Mouse (Mus musculus): ENCODE measurements around the gene Unc5c.

Unc5c gene

DNA sequence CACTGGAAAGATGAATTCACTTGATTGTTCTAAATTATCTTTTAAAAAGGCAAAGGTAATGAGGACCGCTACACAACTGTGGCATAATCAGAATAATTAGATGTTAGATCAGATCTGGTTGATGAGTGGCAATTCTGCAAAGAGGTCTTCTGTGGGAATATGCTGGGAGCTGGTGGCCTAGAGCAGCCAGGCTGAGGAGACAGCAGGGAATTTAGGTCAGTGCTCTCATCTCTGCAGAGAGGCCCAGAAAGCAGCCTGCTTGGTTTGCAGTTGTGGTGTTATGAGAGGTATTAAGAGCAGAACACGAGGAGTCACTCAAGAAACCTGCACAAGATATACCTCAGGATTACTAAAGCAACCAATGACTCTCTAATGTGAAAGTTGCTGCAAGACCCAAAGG lies 133.9 kb downstream of the Unc5c start:
- no peak for DNase-seq (ENCODE audit: low spot score)

DNA sequence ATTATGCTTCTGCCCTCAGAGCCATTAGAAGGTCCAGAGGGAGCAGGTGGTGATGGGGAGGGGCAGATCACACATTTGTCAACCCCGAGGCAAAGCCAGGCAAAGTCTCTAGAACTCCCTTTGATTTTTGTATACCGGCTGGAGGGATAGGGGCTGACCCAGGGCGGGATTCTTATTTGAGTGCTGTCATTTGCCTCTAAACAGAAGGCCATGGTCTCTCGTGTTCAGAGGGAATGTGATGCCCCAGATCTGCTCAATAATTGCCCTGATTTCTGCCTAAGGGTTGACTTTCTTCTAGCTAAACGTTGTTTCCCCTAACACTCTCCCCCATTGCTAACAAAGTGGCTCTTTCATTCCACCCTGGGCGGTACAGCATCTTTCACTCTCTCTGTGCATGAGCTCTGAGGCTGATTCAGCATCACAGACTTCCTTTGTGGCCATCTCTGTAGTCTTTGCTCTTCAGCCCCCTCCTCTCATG lies 136.1 kb downstream of the Unc5c start:
- no peak for DNase-seq (ENCODE audit: low spot score)

DNA sequence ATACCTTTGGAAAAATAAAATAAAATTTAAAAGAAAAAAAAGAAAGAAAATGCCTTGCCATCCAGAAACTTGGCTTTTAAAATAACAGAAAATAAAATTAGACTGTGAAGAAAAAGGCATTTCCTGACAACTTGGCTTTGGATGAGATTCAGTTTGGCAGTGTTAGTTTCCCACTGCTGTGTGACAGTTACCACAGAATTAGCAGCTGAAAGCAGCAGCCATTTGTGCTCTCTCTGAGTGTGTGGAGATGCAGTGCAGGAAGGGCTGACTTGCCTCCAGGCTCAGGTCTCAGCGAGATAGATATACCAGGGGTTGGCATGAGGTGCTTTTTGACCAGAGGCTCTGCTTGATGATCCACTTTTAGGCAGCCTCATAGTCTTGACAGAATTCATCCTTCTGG lies 151.7 kb downstream of the Unc5c start:
- DNase-seq (ENCODE audit: low spot score): no peak

DNA sequence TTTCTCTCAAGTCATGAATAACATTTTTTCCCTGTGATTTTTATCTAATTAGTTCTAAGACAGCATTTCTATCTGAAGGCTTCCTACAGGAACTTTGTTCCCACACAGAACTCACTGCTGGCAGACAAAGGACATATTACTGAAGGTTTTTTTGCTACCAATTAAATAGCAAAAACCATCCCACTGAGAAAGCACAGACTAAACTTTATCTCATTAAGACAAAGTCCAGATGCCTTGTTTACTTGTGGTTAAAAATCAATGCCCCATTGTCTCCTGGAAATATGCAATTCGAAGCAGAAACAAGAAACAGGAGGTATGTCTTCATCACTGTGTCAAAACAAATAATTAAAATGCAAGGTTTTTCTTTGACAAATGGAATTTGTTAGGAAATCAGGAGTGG lies 153.7 kb downstream of the Unc5c start:
- DNase-seq (ENCODE audit: low spot score): no peak

DNA sequence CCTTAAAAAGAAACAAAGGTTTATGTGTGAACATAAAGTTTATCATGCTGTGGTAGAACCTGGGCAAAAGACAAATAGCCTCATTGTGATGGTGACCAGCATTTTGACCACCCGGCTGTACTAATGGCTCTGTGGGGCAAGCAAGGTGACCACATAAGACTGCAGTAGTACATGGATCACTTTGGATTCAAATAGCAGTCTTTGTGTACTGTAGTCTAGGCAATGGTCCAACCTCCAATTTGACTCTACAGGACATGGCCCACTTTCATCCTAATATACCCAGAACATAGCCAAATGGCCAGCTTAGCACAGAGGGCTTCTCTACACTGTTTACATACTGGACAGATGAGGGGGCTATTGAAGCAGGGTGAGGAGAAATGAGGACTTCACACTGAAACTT lies 156.5 kb downstream of the Unc5c start:
- DNase-seq (ENCODE audit: low spot score): no peak

DNA sequence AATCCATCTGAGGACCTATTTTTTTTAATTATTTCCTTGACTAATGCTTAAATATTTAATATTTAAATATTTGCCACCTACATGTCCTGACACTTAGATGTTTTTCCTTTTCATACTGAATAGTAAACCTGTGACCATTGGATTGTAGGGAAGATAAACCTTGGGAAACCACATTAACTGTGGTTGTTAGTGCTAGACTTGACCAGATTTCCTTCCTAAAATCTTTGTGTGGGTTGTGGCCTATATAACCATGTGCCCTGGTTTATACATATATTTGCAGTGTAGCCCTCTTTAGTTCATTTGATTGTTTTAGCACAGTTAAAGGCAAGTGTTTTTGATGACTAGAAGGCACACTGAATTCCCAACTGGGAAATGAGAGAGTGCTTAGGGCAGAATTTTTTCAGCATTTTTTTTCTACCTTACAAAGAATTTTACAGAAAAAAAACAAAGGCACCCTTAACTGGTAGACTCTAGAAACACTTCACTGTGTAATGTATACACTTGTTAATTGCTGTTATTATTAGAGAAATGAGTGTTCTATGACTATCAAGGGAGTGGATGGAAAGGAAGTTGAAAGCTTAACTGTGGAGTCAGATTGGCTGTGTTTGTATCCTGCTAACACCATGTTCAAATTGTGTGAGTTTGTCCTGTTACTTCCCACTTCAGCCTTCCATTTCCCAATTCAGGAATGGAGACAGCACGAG lies 162.1 kb downstream of the Unc5c start:
- no peak for DNase-seq (ENCODE audit: low spot score)

DNA sequence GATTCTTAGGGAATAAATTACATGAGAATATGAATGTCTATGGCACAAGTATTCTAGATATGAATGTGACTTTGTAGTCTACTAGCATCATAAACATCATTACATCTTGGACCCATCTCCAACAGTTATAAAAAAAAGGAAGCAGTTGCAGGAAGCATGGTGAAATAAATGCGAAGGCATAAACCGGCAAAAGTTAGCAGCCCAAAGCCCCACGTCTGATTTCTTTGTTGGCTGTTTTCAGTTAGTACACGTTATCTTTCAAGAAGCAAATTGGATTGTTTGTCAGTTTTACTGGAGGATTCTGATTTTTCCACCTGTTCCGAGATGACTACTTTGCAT lies 162.6 kb downstream of the Unc5c start:
- DNase-seq (ENCODE audit: low spot score): no peak

DNA sequence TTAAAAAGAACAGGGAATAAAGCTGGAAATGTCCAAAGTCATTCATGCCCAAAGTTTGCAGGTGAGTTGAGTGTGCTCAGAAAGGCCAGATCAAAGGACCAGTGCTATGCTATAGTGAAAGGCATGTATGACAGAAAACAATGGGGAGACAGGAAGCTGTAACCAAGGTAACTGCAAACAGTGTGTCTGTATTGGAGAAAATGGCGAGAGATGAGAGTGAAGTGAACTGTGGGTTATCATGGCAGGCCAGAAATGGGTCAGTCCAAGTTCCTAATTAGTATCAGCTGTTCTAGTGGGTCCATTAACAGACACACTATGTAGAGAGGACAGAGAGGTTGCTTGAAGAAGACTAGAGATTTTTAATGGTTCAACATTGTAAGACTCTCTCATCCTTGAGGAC lies 164.4 kb downstream of the Unc5c start:
- DNase-seq (ENCODE audit: low spot score): no peak

DNA sequence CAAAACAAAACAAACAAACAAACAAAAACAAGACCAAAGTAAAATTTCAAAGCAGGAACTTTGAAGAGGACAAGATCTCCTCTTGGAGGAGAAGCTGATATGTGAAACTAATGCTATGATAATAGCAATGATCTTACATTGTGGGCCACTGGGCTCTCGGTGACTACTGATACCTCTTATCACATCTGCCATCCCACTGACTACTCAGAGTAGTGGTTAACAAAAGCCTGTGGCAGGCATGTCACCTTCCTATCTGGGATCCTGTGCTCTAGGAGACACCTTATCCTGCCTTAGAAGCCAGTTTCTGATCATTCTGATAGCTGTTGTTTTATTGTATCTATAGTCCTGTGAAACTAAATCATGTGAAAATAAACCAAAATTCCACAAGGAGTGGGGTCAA lies 172.9 kb downstream of the Unc5c start:
- no peak for DNase-seq (ENCODE audit: low spot score)

DNA sequence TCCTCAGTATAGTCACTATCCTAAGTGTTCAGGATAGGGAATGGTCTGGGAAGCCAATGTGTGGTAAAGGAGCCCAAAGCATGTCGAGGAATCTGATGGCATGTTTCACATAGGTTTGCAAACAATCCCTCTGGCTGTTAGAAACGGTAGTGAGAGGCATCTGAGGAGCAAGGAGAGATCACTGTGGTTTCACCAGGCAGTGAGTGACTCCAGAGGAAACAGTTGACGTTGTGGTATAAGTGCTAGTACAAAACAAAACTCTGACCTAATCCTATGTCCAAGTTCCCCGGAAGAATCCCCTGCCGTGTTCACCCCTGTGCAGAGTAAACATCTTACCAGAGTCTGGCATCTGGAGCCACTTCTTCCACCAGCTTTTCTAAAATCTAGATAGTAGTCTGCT lies 179.2 kb downstream of the Unc5c start:
- DNase-seq (ENCODE audit: low spot score): no peak

DNA sequence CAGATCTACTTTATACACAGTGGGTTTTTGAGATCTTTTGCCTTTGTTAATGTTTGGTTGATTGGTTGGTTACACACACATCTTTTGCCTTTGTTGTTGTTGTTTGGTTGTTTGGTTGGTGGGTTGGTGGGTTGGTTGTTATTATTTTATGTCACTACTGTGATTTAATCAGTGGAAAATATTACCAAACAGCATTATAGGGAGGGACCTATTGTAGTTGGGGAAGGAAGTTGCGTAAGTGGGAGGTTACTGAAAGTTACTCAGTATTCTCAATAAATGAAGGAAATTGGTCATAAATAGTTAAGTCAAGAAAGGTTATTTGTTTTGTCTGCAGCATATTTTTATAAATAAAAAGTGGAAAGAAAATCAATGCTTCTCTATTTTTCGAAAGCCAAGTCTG lies 181.6 kb downstream of the Unc5c start:
- DNase-seq (ENCODE audit: low spot score): no peak

DNA sequence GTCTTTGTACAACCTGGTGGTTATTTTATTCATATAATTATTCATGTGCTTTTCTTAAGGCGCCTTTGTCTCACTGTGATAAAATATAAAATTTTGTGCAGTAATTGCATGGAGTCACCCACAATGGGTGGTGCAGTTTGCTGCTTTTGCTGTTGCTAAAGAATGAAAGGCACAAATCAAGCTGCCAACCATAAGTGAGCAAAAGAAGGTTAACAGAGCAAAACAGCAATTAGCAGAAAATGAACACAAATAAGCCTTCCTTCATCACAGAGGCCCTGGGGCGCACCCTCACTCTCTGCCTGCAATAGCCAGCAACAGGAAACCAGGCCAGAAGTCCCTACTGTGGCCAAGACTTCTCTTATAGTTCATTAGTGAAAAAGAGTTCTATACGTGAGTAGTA lies 185.6 kb downstream of the Unc5c start:
- DNase-seq (ENCODE audit: low spot score): no peak

DNA sequence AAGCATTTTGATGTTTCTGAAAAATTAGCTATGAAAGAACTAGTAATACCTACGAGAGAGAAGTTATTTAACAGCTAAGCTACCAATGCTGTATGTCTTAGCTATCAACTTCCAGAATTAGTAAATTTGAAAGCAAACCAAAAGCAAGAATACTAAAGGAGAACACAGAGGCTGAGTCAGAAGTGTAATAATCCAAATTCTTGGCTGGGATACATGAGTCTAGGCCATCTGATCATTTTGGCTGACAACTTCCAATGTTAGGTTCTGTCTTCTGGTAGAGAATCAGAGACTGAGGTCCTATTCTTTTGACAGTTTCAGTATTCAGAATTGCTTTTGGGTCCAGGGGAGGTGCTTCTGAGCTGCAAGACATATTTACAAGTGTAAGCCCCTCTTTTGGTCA lies 188.9 kb downstream of the Unc5c start:
- DNase-seq (ENCODE audit: low spot score): no peak

DNA sequence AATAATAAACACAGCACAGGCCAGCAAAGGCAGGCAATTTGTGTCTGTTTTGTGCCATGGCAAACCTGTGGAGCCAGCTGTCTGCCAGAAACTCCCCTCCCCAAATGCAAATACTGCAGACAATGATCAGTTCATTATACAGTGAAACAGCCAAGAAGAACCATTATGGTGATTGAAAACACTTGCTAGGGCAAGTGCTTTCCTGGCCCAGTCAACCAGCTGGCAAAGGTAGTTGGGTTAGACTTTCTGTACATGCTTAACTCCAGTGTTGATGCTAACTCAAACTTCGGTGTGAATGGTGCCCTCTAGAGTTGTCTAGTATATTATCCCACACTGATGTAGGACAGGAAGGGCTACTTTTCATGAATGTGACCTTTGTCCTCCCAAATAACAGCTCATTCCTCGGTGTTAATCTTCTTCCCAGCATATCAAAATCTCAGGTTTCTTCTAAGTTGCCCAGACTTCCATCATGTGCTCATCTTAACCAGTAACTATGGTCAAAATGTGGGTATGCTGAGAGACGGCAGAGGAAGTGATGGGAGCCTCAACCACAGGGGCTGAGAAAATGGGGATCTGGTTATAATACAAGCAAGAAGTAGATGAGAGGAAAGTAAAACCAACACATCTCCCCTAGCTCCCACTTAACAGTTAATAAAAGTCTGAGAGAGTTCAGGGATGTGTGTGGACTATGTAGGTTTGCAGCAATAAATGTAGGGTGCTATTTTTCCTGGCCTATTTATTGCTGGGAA lies 194.2 kb downstream of the Unc5c start:
- DNase-seq (ENCODE audit: low spot score): no peak

DNA sequence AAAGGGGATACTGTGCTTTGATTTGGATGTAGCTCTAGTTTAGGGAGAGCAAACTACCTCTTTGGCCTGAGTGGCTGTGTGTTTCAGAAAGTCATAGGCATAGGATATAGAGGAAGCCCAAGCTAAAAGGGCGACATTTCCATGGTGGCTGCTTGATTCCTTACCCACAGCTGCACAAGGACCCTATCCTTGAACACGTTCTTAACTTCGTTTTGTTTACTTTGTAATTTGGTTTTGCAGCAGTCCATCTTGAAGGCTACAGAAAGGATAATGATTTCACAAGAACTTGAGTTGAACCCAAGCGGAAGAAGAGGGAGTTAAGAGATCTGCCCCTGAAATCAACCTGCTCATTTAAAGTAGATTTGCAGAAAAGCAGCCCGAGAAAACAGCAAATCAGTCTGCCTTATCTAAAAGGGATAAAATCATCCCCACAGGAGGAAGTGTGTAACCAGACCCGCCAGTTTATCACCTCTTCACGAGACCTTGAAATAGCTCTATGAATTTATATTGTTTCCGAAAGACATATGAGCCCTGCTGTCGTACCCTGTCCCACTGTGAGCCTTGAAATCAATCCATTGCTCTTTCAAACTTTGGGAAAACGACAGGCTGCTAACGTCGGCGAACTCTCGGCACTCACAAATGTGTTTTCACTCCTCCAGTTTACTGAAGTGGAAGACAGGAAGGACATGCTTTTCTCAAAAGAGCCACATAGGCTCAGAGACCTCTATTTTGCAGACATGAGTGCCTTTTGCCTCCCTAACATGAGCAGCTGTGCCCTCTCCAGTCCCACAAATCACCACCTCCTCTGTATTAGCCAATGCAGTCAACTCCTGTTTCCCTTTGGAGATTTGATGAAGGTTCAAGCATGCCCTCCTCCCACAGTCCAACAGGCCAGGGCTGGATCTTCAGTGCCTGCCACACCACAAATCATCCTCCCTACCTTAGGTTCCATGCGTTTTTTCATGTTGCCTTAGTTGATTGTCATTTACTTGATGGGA lies 195.3 kb downstream of the Unc5c start:
- no peak for DNase-seq (ENCODE audit: low spot score)

DNA sequence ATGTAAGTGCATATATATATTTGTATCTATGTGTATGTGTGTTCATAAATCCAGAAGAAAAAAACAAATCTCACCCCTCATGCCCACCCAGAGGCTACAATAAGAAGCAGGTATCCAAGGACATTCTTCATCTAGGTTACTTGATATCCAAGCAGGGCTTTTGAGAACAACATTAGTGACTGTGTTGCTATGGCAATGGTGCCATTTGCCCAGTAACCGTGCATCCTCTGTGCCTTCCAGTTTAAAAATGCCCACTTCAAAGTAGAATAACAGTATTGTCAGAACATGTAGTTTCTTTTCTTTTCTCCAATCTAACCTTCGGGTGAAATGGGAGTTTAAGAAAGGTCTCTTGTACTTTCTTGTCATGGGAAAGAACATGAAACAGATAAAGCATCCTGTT lies 224.1 kb downstream of the Unc5c start:
- no peak for DNase-seq (ENCODE audit: low spot score)

DNA sequence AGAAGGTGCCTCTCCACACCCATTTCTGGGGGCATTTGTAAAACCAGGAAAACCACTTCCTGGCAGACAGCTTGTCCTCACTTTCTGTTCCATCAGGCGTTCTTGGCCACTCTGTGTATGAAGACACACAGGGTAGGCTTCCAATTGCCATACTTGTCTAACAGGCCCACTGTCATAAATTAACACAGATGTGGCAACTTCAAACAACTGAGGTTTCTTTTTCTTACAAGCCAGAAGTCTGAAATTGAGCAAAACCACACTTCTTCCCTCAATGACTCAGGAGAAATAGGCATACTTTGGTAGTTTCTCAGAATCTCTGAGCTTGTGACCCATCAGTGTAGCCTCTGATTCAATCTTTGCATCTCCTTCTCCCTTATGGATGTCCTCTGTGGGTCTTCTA lies 225.7 kb downstream of the Unc5c start:
- no peak for DNase-seq (ENCODE audit: low spot score)

DNA sequence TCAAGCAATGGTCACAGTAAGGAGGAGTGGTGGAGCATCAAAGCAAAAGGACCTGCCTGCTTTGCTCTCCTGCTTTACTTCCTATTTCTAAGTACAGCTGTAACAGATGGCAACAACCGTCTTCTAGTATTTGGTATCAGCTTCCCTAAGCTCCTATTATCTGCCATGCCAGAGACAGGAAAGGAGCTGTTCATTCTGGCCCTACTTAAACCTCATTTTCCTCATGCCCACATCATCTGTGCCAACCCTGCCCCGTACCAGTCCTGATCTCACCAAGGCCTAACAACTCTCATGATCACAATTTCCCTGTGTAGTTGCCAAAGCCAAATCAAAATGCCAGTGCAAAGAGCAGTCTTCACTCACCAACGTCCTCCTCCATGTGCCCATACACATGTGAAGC lies 226.4 kb downstream of the Unc5c start:
- no peak for DNase-seq (ENCODE audit: low spot score)

DNA sequence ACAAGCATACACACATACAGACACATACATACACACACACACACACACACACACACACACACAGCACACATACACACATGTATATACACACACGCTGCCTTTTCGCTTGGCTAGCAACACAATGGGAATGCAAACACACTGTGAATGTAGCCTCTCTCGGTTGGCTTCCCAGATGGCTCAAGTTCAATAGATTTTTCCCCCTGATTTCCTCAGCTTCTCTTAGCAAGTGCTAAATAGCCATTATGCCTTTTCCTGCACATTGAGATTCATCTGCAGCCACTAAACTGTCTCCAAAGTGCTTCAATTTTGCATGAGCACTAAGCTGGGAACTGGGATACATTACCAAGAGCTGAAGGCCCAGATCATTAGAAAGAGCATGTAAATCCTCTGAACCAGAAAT lies 226.8 kb downstream of the Unc5c start:
- DNase-seq (ENCODE audit: low spot score): no peak

DNA sequence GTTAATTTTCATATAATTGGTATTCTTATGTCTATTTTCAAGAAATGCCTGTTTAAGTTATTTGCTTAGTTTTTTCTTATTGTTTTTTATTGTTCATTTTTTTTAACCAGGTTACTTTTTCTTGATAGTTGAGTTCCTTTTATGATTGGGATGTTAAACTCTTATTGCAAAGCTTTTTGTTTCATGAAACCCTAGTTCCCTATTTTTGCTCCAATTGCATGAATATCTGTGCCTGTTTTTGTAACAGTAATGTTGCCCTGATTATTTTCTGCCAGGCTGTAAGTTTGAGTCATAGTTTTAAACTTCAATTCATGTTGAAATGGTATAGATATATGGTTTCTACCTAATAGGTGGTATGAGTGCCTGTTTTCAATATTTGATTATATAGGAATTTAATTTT lies 234.2 kb downstream of the Unc5c start:
- DNase-seq (ENCODE audit: low spot score): no peak

DNA sequence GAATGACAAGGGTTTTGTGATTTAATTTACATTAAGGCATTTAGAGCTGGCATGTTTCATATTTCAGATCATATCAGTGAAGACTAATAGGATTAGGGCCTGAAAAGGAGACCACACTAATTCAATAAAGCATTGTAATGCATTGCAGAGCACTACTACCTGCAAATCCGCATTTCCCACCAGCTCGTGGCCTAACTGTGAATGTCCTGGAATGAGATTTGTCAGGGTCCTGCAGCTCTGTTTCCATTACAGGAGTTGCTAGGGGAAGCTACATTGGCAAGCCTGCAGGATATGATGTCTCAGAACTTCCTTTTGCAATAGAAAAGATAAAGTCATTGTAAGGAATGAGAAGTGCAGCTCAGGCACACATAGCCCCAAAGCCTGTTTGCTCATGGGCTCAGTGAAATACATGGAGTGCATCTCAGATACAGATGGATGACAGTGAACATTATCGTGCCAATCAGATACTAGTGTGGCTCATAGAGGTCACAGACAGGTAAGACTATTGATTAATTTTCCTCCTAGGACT lies 236.4 kb downstream of the Unc5c start:
- no peak for DNase-seq (ENCODE audit: low spot score)

DNA sequence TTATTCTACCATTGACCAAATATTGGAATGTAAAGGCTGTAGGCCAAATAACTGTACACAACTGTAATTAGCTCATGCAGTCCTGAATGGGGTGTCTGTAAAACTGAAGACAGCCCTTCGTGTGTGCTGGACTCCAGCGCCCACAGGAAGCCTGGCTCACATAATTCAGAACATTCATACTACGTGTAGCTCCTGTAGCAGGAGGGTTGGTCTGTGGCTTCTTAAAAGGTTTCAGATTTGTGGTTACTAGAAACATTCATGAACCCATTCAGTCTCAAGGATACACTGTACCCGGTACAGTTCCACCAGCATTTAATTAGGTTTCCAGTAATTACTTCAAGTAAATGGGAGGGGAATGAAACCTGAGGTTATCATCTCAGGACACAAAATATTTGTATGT lies 246.6 kb downstream of the Unc5c start:
- DNase-seq (ENCODE audit: low spot score): no peak

DNA sequence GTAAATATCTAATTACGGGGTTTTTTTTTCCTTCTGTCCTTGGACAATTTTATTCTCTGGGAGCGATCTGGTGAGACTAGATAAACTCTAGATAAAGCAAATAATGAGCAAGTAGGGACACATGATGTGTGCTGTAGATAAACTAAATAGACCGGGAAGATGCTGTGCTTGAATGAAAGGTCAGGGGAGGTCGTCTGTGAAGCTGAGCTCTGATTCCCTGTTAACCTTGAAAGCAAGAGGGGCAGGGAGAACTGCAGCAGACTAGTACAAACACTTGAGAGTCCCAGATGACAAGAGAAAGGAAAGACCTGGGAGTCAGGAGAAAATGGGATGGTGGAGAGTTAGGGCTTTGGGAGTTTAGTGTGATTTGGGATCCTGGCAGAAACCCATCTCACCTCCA lies 251.4 kb downstream of the Unc5c start:
- no peak for DNase-seq (ENCODE audit: low spot score)
